Mouse (Mus musculus) MEL (cell line): Measurements from ENCODE around the gene Ruvbl2. TPM values are rescaled to one million over a fixed set of nuclear protein-coding genes. Genes with fewer than 3 reads are reported as not detected.

Experiments used
- BHLHE40 ChIP-seq: IDR thresholded peaks from 2 replicates; pipeline ENCODE4 v1.6.1; 2012; ENCODE audit warnings: low read depth, mild to moderate bottlenecking, inconsistent platforms, low read length, improper control_type of control experiment, borderline replicate concordance
- CHD1 ChIP-seq: IDR thresholded peaks from 2 replicates; pipeline ENCODE4 v1.6.1; 2012; ENCODE audit warnings: low read depth, mild to moderate bottlenecking, inconsistent platforms, low read length, improper control_type of control experiment
- CTCF ChIP-seq, 3 experiments: IDR thresholded peaks in 2 of 3; conservative IDR thresholded peaks in 1 of 3; 2 replicates each; pipeline ENCODE4 v1.5.1; 2011 to 2012; ENCODE audit warnings: low read length in 3 of 3, low read depth in 2 of 3, mild to moderate bottlenecking in 2 of 3, improper control_type of control experiment in 1 of 3, inconsistent platforms in 1 of 3, mixed read lengths in 1 of 3, moderate library complexity in 1 of 3; ENCODE audit not compliant: control insufficient read depth in 1 of 3, insufficient read depth in 1 of 3, poor library complexity in 1 of 3, severe bottlenecking in 1 of 3
- ELF1 ChIP-seq: IDR thresholded peaks from 2 replicates; pipeline ENCODE4 v1.6.1; 2014; ENCODE audit warnings: low read depth, mild to moderate bottlenecking, inconsistent platforms, low read length, improper control_type of control experiment, moderate library complexity
- EP300 ChIP-seq, 2 experiments: IDR thresholded peaks; 2 replicates each; pipeline ENCODE4 v1.6.1; 2011; ENCODE audit warnings: improper control_type of control experiment in 2 of 2, low read length in 2 of 2, low read depth in 1 of 2, mild to moderate bottlenecking in 1 of 2
- GABPA ChIP-seq: IDR thresholded peaks from 2 replicates; pipeline ENCODE4 v1.6.1; 2012; ENCODE audit warnings: low read depth, mild to moderate bottlenecking, inconsistent platforms, low read length, improper control_type of control experiment, moderate library complexity
- GATA1 ChIP-seq: IDR thresholded peaks from 2 replicates; pipeline ENCODE4 v1.6.1; 2011; ENCODE audit warnings: low read depth, low read length, improper control_type of control experiment
- JUND ChIP-seq: IDR thresholded peaks from 2 replicates; pipeline ENCODE4 v1.6.1; 2011; ENCODE audit warnings: low read depth, mild to moderate bottlenecking, improper control_type of control experiment, low read length
- MAFK ChIP-seq: IDR thresholded peaks from 2 replicates; pipeline ENCODE4 v1.6.1; 2011; ENCODE audit warnings: low read depth, mild to moderate bottlenecking, low read length, improper control_type of control experiment, borderline replicate concordance
- MAX ChIP-seq: IDR thresholded peaks from 2 replicates; pipeline ENCODE4 v1.6.1; 2011; ENCODE audit warnings: low read length, improper control_type of control experiment
- MAZ ChIP-seq: IDR thresholded peaks from 2 replicates; pipeline ENCODE4 v1.6.1; 2012; ENCODE audit warnings: low read depth, mild to moderate bottlenecking, inconsistent platforms, low read length, improper control_type of control experiment
- MEF2A ChIP-seq: IDR thresholded peaks from 2 replicates; pipeline ENCODE4 v1.6.1; 2014; ENCODE audit warnings: low read depth, mild to moderate bottlenecking, inconsistent platforms, low read length, improper control_type of control experiment; ENCODE audit not compliant: poor library complexity, insufficient replicate concordance, severe bottlenecking; ENCODE audit errors: extremely low read depth
- MYB ChIP-seq: IDR thresholded peaks from 2 replicates; pipeline ENCODE4 v1.6.1; 2011; ENCODE audit warnings: mild to moderate bottlenecking, low read depth, low read length, improper control_type of control experiment
- MYC ChIP-seq: IDR thresholded peaks from 2 replicates; pipeline ENCODE4 v1.6.1; 2011; ENCODE audit warnings: low read depth, mild to moderate bottlenecking, low read length, improper control_type of control experiment, moderate library complexity
- POLR2AphosphoS2 ChIP-seq: IDR thresholded peaks from 2 replicates; pipeline ENCODE4 v1.6.1; 2011; ENCODE audit warnings: low read length, improper control_type of control experiment
- RAD21 ChIP-seq: IDR thresholded peaks from 2 replicates; pipeline ENCODE4 v1.6.1; 2011; ENCODE audit warnings: mild to moderate bottlenecking, low read depth, low read length, improper control_type of control experiment
- RCOR1 ChIP-seq: IDR thresholded peaks from 2 replicates; pipeline ENCODE4 v1.6.1; 2012; ENCODE audit warnings: low read depth, mild to moderate bottlenecking, inconsistent platforms, low read length, improper control_type of control experiment
- SIN3A ChIP-seq: IDR thresholded peaks from 2 replicates; pipeline ENCODE4 v1.6.1; 2012; ENCODE audit warnings: low read length, improper control_type of control experiment, inconsistent platforms
- SMC3 ChIP-seq: IDR thresholded peaks from 2 replicates; pipeline ENCODE4 v1.6.1; 2011; ENCODE audit warnings: low read depth, low read length, improper control_type of control experiment
- TAL1 ChIP-seq: IDR thresholded peaks from 2 replicates; pipeline ENCODE4 v1.6.1; 2012; ENCODE audit warnings: mild to moderate bottlenecking, inconsistent platforms, low read length, moderate library complexity, mixed read lengths
- TBP ChIP-seq: IDR thresholded peaks from 2 replicates; pipeline ENCODE4 v1.8.0; 2011; ENCODE audit warnings: low read depth, low read length, improper control_type of control experiment
- TCF12 ChIP-seq: IDR thresholded peaks from 2 replicates; pipeline ENCODE4 v1.6.1; 2014; ENCODE audit warnings: low read depth, mild to moderate bottlenecking, inconsistent platforms, low read length, improper control_type of control experiment, moderate library complexity
- USF1 ChIP-seq: IDR thresholded peaks from 2 replicates; pipeline ENCODE4 v1.6.1; 2014; ENCODE audit warnings: low read depth, mild to moderate bottlenecking, inconsistent platforms, low read length, improper control_type of control experiment, moderate library complexity
- ZC3H11A ChIP-seq: IDR thresholded peaks from 2 replicates; pipeline ENCODE4 v1.6.1; 2012; ENCODE audit warnings: low read depth, mild to moderate bottlenecking, inconsistent platforms, low read length, improper control_type of control experiment
- polyA plus RNA-seq, 2 experiments: library from polyadenylated mRNA; stranded (reverse) in 1 of 2; unstranded in 1 of 2; fragments of >175 nt in 1 of 2; fragments of >200 nt in 1 of 2; gene quantifications; 2 replicates each; pipeline versions ENCODE4 v1.2.1 to v1.2.4; 2012; ENCODE audit warnings: low replicate concordance in 2 of 2, low read depth in 1 of 2; ENCODE audit not compliant: insufficient read length in 2 of 2, insufficient read depth in 1 of 2, missing spikeins in 1 of 2
- total RNA-seq: library from RNA; depleted of rRNA; stranded (reverse); fragments of 300-350 nt; gene quantifications from 2 replicates; pipeline ENCODE4 v1.2.3, GENCODE M21; 2012

Gene Ruvbl2
- total and polyA plus RNA-seq, 3 experiments: 434 to 758 TPM; not detected in 1

GRCm38 (mm10) chr7:45405091-45406075, 32.5 kb downstream of the Ruvbl2 start, which contains the start of gene Kcna7 (continued):
- TF ChIP-seq MEF2A (no peak), POLR2AphosphoS2 (no peak), SMC3 (peak; percentile 80), ELF1 (no peak), ZC3H11A (peak; percentile 38), MAZ (peak; percentile 44; the same call in 1 of the 2 replicates), RAD21 (peak; percentile 54), RCOR1 (no peak), MYC (0 out of 2 replicates have a peak, but pooled peaks have one; percentile 26), MAX (no peak), CTCF (IDR thresholded peaks at IDR 0.05 in 2 of 3, conservative IDR thresholded peaks at IDR 0.05 in 1 of 3; ENCODE audit: control insufficient read depth in 1 of 3, insufficient read depth in 1 of 3, low read depth in 2 of 3, low read length in 3 of 3, poor library complexity in 1 of 3, severe bottlenecking in 1 of 3) (peak; percentile 89 to 95 (median 91)), EP300 (IDR thresholded peaks at IDR 0.05; ENCODE audit: low read depth in 1 of 2, low read length in 2 of 2) (no peak), MAFK (no peak), JUND (no peak), SIN3A (peak; percentile 36; the same call in 1 of the 2 replicates), TAL1 (no peak), BHLHE40 (no peak), MYB (no peak), CHD1 (no peak), GABPA (no peak), GATA1 (no peak), TCF12 (no peak), TBP (no peak), USF1 (no peak)
